Mouse (Mus musculus) kidney, postnatal 10 days (tissue): ENCODE measurements at regions not wholly inside any gene's neighbourhood (a gene's known extent, or its start where the extent isn't known, plus 50 kb on each side); places are given as distances from the start of the nearest gene placed in this dataset.
A peak's percentile ranks its signal among the peaks of the same experiment; 100 is the strongest.

ENCODE experiments used
- DNase-seq: peaks from one replicate; pipeline ENCODE4 v3.0.0; 2021; ENCODE audit warnings: mixed read lengths

- DNase-seq, result no peak
These were observed 597.8 kb downstream of the Vrk1 start for GRCm38 (mm10) chr12:106607655-106608337.

GRCm38 (mm10) chr12:106618684-106619083 is 608.7 kb downstream of the Vrk1 start:
- no peak for DNase-seq

GRCm38 (mm10) chr12:106626786-106627185 is 616.8 kb downstream of the Vrk1 start:
- no peak for DNase-seq

DNA sequence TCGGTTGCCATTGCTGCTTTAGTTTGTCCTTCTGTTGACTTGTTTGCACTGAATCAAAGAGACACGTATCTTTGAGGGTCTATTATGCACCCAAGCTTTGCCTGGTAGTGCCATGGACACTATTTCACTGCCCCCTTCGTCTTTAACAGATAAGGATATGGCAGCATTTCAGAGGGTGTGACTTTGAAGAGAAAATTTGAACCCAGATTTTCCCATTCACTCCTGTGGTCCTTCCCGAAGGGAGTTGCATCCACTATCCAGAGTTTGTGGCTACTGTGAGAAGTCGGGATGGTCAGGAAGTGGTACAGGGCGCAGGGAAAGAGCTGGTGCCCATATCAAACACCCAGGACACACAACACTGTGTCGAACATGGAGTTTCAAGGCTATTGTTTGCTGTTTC is 622.5 kb downstream of the Vrk1 start:
- no peak for DNase-seq

DNA sequence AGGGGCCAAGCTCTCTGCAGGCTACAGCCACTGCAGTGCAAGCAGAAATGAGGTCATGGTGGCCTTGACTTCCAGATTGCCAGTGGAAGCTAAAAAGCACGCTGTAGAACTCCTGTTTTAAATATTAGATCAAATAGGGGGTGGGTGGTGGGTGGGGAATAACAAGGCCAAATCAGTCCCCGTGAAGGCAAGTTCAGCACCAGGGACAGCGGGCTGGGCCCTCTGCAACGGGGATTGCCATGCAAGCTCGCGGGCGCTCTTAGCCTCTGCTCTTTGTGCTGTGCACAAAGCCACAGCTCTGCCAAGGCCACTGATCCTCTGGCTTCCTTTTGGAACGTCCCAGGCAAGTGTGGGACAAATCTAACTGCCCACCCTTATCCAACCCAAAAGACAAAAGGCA is 623.1 kb downstream of the Vrk1 start:
- peak; percentile 70 for DNase-seq

GRCm38 (mm10) chr12:106658317-106658716 is 648.3 kb downstream of the Vrk1 start:
- DNase-seq, result no peak

GRCm38 (mm10) chr12:106673232-106673766 is 663.3 kb downstream of the Vrk1 start:
- DNase-seq, result no peak

DNA sequence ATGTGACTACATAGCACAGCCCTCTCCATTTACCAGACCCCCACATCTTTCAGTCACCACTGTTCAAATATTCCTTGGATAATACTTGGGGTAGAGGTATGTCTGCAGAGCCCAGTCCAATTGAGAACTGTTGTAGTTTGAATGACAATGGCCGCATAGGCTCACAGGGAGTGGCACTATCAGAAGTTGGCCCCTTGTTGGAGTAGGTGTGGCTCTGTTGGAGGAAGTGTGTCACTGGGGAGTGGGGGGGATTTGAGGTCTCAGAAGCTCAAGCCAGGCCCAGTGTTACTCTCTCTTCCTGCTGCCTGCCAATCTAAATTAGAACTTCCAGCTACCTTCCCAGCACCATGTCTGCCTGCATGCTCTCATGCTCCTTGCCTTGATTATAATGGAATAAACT is 664.7 kb downstream of the Vrk1 start:
- no peak for DNase-seq

GRCm38 (mm10) chr12:106676136-106676535 is 666.1 kb downstream of the Vrk1 start:
- DNase-seq, result no peak

DNA sequence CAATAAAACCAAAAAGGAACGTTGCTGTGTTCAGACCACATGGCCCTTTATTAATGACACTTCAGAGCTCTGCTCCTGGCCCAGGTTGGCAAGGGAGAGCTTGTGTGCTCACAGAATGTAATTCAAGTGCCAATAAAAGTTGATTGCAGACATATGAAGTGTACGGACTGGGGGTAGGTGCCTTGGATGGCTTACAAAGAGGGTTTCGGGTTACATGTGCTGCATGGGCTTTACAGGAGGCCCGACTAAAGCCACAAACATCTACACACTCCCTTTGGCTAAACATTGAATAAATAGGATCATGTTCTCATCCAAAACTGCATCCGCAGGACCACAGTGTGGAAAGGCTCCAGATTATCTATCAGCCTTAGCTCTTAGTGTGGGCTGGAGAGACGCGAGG is 666.5 kb downstream of the Vrk1 start:
- no peak for DNase-seq

DNA sequence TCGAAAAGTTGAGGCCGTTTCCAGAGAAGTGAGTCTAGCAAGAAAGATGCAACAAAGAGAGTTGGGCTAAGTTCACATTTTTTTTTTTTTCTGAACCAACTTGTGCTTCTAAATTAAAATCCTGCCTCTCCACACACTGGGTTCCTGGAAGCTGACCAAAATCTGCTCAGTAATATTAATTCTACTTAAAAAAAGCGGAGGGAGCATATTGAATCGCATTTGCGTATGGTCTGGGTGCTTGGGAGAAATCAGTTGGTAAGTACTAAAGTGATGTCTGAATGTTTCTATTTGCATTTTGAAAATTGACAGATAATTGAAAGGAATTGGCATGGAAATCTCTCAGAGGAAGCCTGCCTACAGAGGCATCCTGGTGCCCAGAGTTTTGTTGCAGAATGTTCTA is 676.0 kb downstream of the Vrk1 start:
- DNase-seq, result no peak

GRCm38 (mm10) chr12:106687751-106688150 is 677.7 kb downstream of the Vrk1 start:
- DNase-seq, result no peak

- DNase-seq, result no peak
These were observed 678.2 kb downstream of the Vrk1 start for GRCm38 (mm10) chr12:106688156-106688740.

GRCm38 (mm10) chr12:106702958-106703357 is 692.9 kb downstream of the Vrk1 start:
- DNase-seq, result no peak

DNA sequence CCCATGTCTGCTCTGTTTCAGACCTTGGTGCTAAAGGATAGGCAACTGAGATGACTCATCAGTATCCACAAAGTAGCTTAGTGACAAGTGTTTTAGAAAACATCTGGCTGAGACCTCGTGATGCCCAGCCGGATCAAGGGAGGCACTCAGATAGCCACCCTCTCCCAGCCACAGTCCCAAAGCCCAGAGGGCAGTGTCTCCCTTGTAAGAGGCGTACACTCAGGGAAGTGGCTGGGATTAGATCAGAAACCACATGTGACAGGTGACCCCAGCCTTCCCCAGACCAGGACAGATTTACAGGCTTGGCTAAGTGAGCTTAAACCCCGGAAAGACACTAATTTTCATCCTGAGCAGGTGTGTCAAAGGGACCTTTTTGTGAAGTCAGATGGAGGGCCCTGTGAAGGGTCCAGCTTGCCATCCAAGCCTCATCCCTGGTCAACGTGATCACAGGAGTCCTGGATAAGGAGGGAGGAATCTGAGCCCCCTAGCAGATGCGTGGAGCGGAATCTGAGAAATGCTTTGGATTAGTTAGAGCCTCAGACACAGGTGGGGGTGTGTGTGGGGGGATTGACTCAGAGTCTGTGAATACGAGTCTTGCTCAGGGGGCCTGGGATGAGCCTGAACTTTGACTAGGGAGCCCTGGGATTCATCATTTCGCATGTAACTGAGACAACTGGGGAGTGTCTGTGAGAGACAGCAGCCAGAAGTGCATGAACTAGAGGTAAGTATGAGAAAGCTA is 711.4 kb downstream of the Vrk1 start:
- DNase-seq, result no peak

DNA sequence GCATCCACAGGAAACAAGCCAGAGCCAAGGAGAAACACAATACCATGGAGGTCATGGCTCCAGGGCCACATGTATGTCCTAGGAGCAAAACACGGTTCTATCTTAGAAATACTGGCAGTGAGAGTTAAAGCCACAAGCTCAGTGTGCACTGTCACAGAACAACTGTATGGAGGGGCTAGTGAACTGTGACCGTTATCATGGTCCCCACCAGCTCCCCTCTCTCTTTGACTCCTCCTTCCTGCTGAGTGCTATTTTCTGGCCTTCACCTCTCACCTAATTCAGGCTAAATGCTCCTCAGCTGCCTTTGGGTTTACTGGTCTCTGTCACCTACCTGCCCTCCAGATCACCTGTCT is 712.0 kb downstream of the Vrk1 start:
- no peak for DNase-seq

- no peak for DNase-seq
These were observed 712.7 kb downstream of the Vrk1 start for GRCm38 (mm10) chr12:106722761-106723160.

DNA sequence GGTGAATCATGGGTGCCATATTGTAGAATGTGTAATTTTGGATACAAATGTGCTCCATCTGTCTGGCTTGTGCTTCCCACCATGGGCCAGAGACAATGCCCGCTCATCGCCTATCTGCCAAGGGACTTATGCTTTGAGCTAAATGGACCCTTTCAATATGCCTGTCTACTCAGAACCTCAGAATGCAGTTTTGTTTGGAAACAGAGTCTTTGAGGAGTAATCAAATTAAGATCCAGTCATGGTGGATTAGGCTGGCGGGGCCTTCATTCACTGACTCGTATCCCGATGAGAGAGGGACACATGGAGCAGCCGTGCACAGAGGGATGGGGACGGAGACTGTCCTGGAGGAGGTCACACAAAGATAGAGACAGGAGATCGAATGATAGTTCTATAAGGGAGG is 716.9 kb downstream of the Vrk1 start:
- no peak for DNase-seq

- no peak for DNase-seq
These were observed 717.5 kb downstream of the Vrk1 start for GRCm38 (mm10) chr12:106727486-106727885.

DNA sequence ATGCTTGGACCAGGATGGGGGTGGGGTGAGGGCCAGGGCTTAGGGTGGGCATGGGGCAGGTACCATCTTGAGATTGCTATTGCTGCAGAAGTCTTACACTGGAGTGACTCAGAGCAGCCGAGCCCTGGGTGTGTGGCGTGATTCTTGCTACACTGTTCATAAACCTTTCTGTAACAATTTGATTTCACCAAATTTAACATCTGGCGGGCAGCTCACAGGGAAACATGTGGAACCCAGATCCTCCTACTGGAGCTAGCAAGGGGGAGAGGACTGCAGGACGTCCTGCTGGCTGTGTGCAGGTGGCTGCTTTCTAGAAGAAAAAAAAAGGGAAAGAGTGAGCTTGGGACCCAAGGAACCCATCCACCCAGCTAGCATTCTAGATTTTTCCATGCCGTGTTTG is 719.7 kb downstream of the Vrk1 start:
- DNase-seq, result no peak

DNA sequence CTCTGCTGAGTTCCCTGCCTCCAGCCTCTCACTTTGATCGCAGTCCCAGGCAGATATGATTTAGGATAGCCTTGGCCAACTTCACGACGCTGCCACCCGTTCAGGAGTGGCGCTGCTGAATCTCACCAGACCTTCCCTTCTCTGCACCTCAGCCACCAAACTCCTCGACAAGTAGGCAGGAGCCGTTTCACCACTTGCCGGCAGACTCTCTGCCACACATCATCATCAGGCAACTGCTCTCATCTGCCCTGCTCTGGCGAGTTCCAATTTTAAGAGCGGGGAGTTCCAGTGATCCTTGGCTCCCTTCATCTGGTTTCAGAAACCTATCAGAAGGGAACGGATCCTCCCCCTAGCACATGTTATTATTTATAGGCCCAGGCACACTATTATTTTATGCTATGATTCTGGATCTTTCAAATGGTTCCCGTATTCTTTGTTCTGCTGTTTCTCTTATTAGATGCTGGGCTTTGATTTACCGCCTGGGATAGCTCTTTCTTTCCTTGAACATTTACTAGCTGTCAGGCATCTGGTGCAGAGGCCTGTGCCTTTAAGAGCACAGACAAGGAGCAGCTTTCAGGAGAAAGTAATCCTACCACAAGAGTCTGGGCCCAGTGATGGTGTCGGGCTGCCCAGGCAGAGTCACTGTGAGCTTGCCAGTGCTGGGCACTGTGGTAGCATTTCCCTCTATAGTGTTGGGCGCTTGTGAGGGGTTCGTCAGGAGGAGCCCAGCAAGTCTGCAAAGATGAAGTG is 722.3 kb downstream of the Vrk1 start:
- DNase-seq, result no peak

- DNase-seq, result no peak
These were observed 738.7 kb downstream of the Vrk1 start for GRCm38 (mm10) chr12:106748765-106749164.

DNA sequence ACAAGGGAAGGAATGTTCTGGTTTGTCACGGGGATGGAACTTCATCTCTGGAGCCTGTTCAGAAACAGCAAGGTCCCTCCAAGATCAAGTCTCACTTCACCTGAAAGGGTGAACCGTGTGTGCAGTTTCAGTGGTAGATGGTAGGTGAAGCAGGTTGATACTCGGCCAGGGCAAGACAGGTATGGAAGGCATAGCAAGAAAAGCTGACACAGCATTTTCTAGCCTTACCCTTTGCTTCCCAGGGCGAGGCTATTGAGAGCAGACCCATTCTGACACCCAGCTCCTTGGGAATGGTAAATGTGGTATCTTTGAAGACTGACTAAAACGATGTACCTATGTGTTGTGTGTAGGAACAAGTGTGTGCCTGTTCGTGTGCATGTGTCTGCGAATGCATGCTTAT is 724.9 kb upstream of the 3110018I06Rik start:
- DNase-seq, result no peak
